Mouse (Mus musculus): ENCODE measurements around the gene Eme2. TPM values are rescaled to one million over a fixed set of nuclear protein-coding genes. Genes with fewer than 3 reads are reported as not detected.

Eme2 gene
- polyA plus RNA-seq, 1 experiment from 2014 or later, result 27.3 TPM

GRCm38 (mm10) chr17:24894061-24894994 is 559 bp downstream of the Eme2 start:
- ATAC-seq, result peak; percentile 23
- H3K36me3 ChIP-seq, result peaks cover 42% of the 10 kb centered on the region
- H3K9ac ChIP-seq, result peak overlapping the region; percentile 83
- peaks cover 29% of the 10 kb centered on the region for H3K4me1 ChIP-seq (replicated peaks)
- H3K9me3 ChIP-seq, result no peaks in the 10 kb centered on the region
- H3K4me2 ChIP-seq (replicated peaks), result peak overlapping the region; percentile 92
- no peaks in the 10 kb centered on the region for H3K27me3 ChIP-seq (replicated peaks)
- peak overlapping the region; percentile 91 for H3K4me3 ChIP-seq (replicated peaks)
- WGBS, result 10% methylated on average over 31 of the region's 31 CpGs
- H3K27ac ChIP-seq, result peak overlapping the region; percentile 87

- Histone ChIP-seq H3K9ac (no peak overlapping the region), H3K36me3 (peaks cover 32% of the 10 kb centered on the region), H3K9me3 (no peaks in the 10 kb centered on the region), H3K4me2 (replicated peaks) (peak overlapping the region; percentile 92; the same call in 1 of the 2 replicates), H3K4me3 (replicated peaks) (no peak overlapping the region), H3K4me1 (replicated peaks) (peaks cover 29% of the 10 kb centered on the region), H3K27me3 (replicated peaks) (no peaks in the 10 kb centered on the region), H3K27ac (no peak overlapping the region)
- no peak for ATAC-seq
- 90% methylated on average over 2 of the region's 2 CpGs for WGBS
Measured at GRCm38 (mm10) chr17:24893276-24893675, 1.6 kb downstream of the Eme2 start.

- Histone ChIP-seq H3K9ac (no peak overlapping the region), H3K27ac (no peak overlapping the region), H3K4me3 (replicated peaks) (no peak overlapping the region), H3K27me3 (replicated peaks) (no peaks in the 10 kb centered on the region), H3K4me2 (replicated peaks) (no peak overlapping the region), H3K36me3 (peaks cover 32% of the 10 kb centered on the region), H3K9me3 (no peaks in the 10 kb centered on the region), H3K4me1 (replicated peaks) (peaks cover 30% of the 10 kb centered on the region)
- 92% methylated on average over 12 of the region's 12 CpGs for WGBS
- no peak for ATAC-seq
Measured at GRCm38 (mm10) chr17:24892785-24893184, 2.1 kb downstream of the Eme2 start.

GRCm38 (mm10) chr17:24891321-24891720 is 3.6 kb downstream of the Eme2 start:
- peaks cover 29% of the 10 kb centered on the region for H3K36me3 ChIP-seq
- ATAC-seq, result no peak
- 86% methylated on average over 13 of the region's 13 CpGs for WGBS

GRCm38 (mm10) chr17:24890151-24891092 is 4.5 kb downstream of the Eme2 start:
- no peak overlapping the region for H3K4me2 ChIP-seq (replicated peaks)
- H3K36me3 ChIP-seq, result peaks cover 29% of the 10 kb centered on the region
- H3K4me1 ChIP-seq (replicated peaks), result peaks cover 24% of the 10 kb centered on the region
- no peaks in the 10 kb centered on the region for H3K27me3 ChIP-seq (replicated peaks)
- WGBS, result 86% methylated on average over 19 of the region's 19 CpGs
- ATAC-seq, result no peak
- H3K27ac ChIP-seq, result no peak overlapping the region
- H3K4me3 ChIP-seq (replicated peaks), result no peak overlapping the region
- no peak overlapping the region for H3K9ac ChIP-seq
- H3K9me3 ChIP-seq, result no peaks in the 10 kb centered on the region

More at GRCm38 (mm10) chr17:24891321-24891720, 3.6 kb downstream of the Eme2 start:
- H3K4me2 ChIP-seq (replicated peaks), result no peak overlapping the region
- no peaks in the 10 kb centered on the region for H3K9me3 ChIP-seq
- no peak overlapping the region for H3K4me3 ChIP-seq (replicated peaks)
- H3K27me3 ChIP-seq (replicated peaks), result no peaks in the 10 kb centered on the region
- no peak overlapping the region for H3K9ac ChIP-seq
- no peak overlapping the region for H3K27ac ChIP-seq
- peaks cover 28% of the 10 kb centered on the region for H3K4me1 ChIP-seq (replicated peaks)

GRCm38 (mm10) chr17:24888862-24889261 is 6.0 kb downstream of the Eme2 start:
- no peaks in the 10 kb centered on the region for H3K27me3 ChIP-seq (replicated peaks)
- H3K9me3 ChIP-seq, result no peaks in the 10 kb centered on the region
- H3K4me3 ChIP-seq (replicated peaks), result no peak overlapping the region
- 86% methylated on average over 3 of the region's 3 CpGs for WGBS
- H3K9ac ChIP-seq, result no peak overlapping the region
- no peak for ATAC-seq
- H3K4me2 ChIP-seq (replicated peaks), result no peak overlapping the region
- H3K36me3 ChIP-seq, result peaks cover 29% of the 10 kb centered on the region
- peaks cover 25% of the 10 kb centered on the region for H3K4me1 ChIP-seq (replicated peaks)
- no peak overlapping the region for H3K27ac ChIP-seq

- H3K4me3 ChIP-seq (replicated peaks), result peak overlapping the region; percentile 97
- WGBS, result 57% methylated on average over 18 of the region's 18 CpGs
- peak overlapping the region; percentile 88 for H3K4me2 ChIP-seq (replicated peaks)
- H3K36me3 ChIP-seq, result peaks cover 23% of the 10 kb centered on the region
- H3K9ac ChIP-seq, result peak overlapping the region; percentile 88
- no peak overlapping the region for H3K27ac ChIP-seq
- ATAC-seq, result no peak
- no peaks in the 10 kb centered on the region for H3K9me3 ChIP-seq
- no peaks in the 10 kb centered on the region for H3K27me3 ChIP-seq (replicated peaks)
- peaks cover 22% of the 10 kb centered on the region for H3K4me1 ChIP-seq (replicated peaks)
Measured at GRCm38 (mm10) chr17:24887291-24888080, 7.4 kb downstream of the Eme2 start.

GRCm38 (mm10) chr17:24886932-24887271 is 8.0 kb downstream of the Eme2 start:
- Histone ChIP-seq H3K4me3 (replicated peaks) (peak overlapping the region; percentile 97), H3K36me3 (peaks cover 18% of the 10 kb centered on the region), H3K27me3 (replicated peaks) (no peaks in the 10 kb centered on the region), H3K4me1 (replicated peaks) (peaks cover 22% of the 10 kb centered on the region), H3K4me2 (replicated peaks) (peak overlapping the region; percentile 88), H3K27ac (peak overlapping the region; percentile 59; the same call in 1 of the 2 replicates), H3K9me3 (no peaks in the 10 kb centered on the region), H3K9ac (peak overlapping the region; percentile 88)
- WGBS, result 2% methylated on average over 18 of the region's 18 CpGs
- ATAC-seq, result no peak; the same call in none of the 2 replicates

GRCm38 (mm10) chr17:24886134-24886931 is 8.6 kb downstream of the Eme2 start, which contains the start of the genes Nubp2 and Spsb3:
Gene Nubp2, minus strand, starts transcription at chr17:24886349.
Gene Spsb3, plus strand, starts transcription at chr17:24886643.
- Histone ChIP-seq H3K36me3 (peaks cover 17% of the 10 kb centered on the region), H3K27ac (peak within 1 kb of the TSS; percentile 59; the same call in 1 of the 2 replicates), H3K9me3 (no peaks in the 10 kb centered on the region), H3K4me1 (replicated peaks) (peaks cover 22% of the 10 kb centered on the region), H3K27me3 (replicated peaks) (no peaks in the 10 kb centered on the region), H3K4me2 (replicated peaks) (peak within 1 kb of the TSS; percentile 88), H3K4me3 (replicated peaks) (peak within 1 kb of the TSS; percentile 97), H3K9ac (peak within 1 kb of the TSS; percentile 88)
- peak; percentile 99 for ATAC-seq
- WGBS, result under 1% methylated on average over 69 of the region's 69 CpGs

GRCm38 (mm10) chr17:24885356-24886133 is 9.3 kb downstream of the Eme2 start:
- Histone ChIP-seq H3K4me2 (replicated peaks) (peak overlapping the region; percentile 87), H3K9me3 (no peaks in the 10 kb centered on the region), H3K9ac (peak overlapping the region; percentile 66), H3K27ac (no peak overlapping the region), H3K4me3 (replicated peaks) (peak overlapping the region; percentile 81), H3K36me3 (peaks cover 9% of the 10 kb centered on the region; the same call in 1 of the 2 replicates), H3K4me1 (replicated peaks) (peaks cover 22% of the 10 kb centered on the region), H3K27me3 (replicated peaks) (no peaks in the 10 kb centered on the region)
- 25% methylated on average over 22 of the region's 22 CpGs for WGBS
- ATAC-seq, result no peak
